Mouse (Mus musculus) urinary bladder, postnatal 0 days (tissue): ENCODE data around the gene Nenf. TPM values are rescaled to one million over a fixed set of nuclear protein-coding genes. Genes with fewer than 3 reads are reported as not detected.

ENCODE experiments used
- polyA plus RNA-seq: library from polyadenylated mRNA; unstranded; fragments of >200 nt; fragmentation: Nextera tagmentation; extraction: Ambion mirVana; gene quantifications from 2 replicates; pipeline ENCODE4 v1.2.1, GENCODE M21; 2015

Gene Nenf
- 186 TPM in 2 replicates for polyA plus RNA-seq

GRCm38 (mm10) chr1:191317591-191318196 is at the start of gene Nenf:
Nenf (minus strand) TSS chr1:191318194.

DNA sequence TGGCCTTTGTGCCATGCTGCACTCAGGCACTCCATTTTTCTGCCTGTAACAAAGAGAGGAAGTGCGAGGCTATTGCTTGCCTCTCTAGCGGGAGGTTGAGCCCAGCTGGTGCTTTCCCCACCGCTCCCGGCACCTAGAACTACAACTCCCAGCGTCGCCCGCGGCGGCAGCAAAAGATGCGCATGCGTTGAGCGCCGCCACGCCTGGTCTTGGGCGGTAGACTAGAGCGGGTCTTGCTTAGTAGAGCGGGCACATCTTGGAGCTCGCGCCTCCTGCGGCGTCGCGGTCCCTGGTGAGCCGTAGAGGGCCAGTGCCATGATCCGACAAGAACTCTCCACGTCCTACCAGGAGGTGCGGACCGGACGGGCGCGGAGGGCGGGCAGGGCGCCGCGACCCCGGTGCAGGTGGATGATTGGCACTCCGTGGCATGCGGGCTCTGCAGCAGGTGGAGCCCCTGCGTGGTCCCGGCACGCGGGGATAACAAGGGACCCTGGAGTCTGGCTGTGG is 7.8 kb upstream of the Nenf start, which contains the start of gene Tmem206:
Tmem206 (plus strand) TSS at position 187 of the 507 bp plus-strand sequence.

Other genes starting within 250 kb of the Nenf start
- gene Batf3, start 220.3 kb downstream of the Nenf start, polyA plus RNA-seq: 2.2 TPM in 2 replicates
- not detected in 2 replicates for gene Fam71a, start 153.4 kb downstream of the Nenf start, polyA plus RNA-seq
- 7.1 and 8.4 TPM in 2 replicates for gene Atf3, start 100.2 kb downstream of the Nenf start, polyA plus RNA-seq
- 5.1 and 5.7 TPM in 2 replicates for gene Tmem206, start 7.7 kb upstream of the Nenf start, polyA plus RNA-seq
- gene Ppp2r5a, start 85.1 kb upstream of the Nenf start, polyA plus RNA-seq: 21.6 and 24.1 TPM in 2 replicates